Mouse (Mus musculus) midbrain, embryonic 14.5 days (tissue): ENCODE results near the gene Thpo. TPM values are rescaled to one million over a fixed set of nuclear protein-coding genes. Genes with fewer than 3 reads are reported as not detected.

Experiments used
- ATAC-seq: fragments of 200-750 bp; cut with Nextera tagmentation; 2 replicates; pipeline ENCODE4 v1.8.0; 2017; ENCODE audit warnings: moderate number of reproducible peaks, moderate library complexity; ENCODE audit not compliant: low FRiP score, low TSS enrichment
- DNase-seq: peaks from one replicate; pipeline ENCODE4 v3.0.0-alpha.2; 2015
- H3K27ac ChIP-seq: fragments of 300-500 bp; sonication (generic); replicated peaks from 2 replicates; pipeline ENCODE4 v1.5.1; 2014; ENCODE audit warnings: mild to moderate bottlenecking, low read depth, low read length, moderate library complexity
- H3K27me3 ChIP-seq: fragments of 300-500 bp; sonication (generic); 2 replicates; pipeline ENCODE4 v1.6.1; 2014; ENCODE audit warnings: low read length, control low read depth, mixed read lengths; ENCODE audit not compliant: control insufficient read depth, insufficient read depth
- H3K36me3 ChIP-seq: fragments of 300-500 bp; sonication (generic); 2 replicates; pipeline ENCODE4 v1.6.1; 2014; ENCODE audit warnings: low read length, control low read depth; ENCODE audit not compliant: control insufficient read depth, insufficient read depth
- H3K4me1 ChIP-seq: fragments of 300-500 bp; sonication (generic); 2 replicates; pipeline ENCODE4 v1.6.1; 2014; ENCODE audit warnings: mild to moderate bottlenecking, antibody characterized with exemption, low read length, control low read depth; ENCODE audit not compliant: control insufficient read depth, insufficient read depth
- H3K4me2 ChIP-seq: fragments of 300-500 bp; sonication (generic); 2 replicates; pipeline ENCODE4 v1.6.1; 2014; ENCODE audit warnings: mild to moderate bottlenecking, low read length, moderate library complexity
- H3K4me3 ChIP-seq: fragments of 300-500 bp; sonication (generic); replicated peaks from 2 replicates; pipeline ENCODE4 v1.5.1; 2014; ENCODE audit warnings: low read depth, low read length
- H3K9ac ChIP-seq: fragments of 300-500 bp; sonication (generic); replicated peaks from 2 replicates; pipeline ENCODE4 v1.6.1; 2014; ENCODE audit warnings: mild to moderate bottlenecking, low read length, moderate library complexity
- H3K9me3 ChIP-seq: fragments of 300-500 bp; sonication (generic); 2 replicates; pipeline ENCODE4 v1.6.1; 2016; ENCODE audit warnings: low read length, control low read depth, mixed read lengths; ENCODE audit not compliant: control insufficient read depth
- WGBS: fragments of 180-500 bp; shearing (Covaris S2); extraction: QIAGEN DNeasy Blood & Tissue Kit; methylation state at CpG from one replicate; pipeline ENCODE4 v1.1.7; 2014; 5-methylcytosine and 5-hydroxymethylcytosine counted together
- polyA plus RNA-seq: library from polyadenylated mRNA; unstranded; fragments of >200 nt; fragmentation: Nextera tagmentation; extraction: Ambion mirVana; gene quantifications from 2 replicates; pipeline ENCODE4 v1.2.1, GENCODE M21; 2014

Thpo gene
- polyA plus RNA-seq, 1 experiment from 2014 or later: 0.99 TPM

DNA sequence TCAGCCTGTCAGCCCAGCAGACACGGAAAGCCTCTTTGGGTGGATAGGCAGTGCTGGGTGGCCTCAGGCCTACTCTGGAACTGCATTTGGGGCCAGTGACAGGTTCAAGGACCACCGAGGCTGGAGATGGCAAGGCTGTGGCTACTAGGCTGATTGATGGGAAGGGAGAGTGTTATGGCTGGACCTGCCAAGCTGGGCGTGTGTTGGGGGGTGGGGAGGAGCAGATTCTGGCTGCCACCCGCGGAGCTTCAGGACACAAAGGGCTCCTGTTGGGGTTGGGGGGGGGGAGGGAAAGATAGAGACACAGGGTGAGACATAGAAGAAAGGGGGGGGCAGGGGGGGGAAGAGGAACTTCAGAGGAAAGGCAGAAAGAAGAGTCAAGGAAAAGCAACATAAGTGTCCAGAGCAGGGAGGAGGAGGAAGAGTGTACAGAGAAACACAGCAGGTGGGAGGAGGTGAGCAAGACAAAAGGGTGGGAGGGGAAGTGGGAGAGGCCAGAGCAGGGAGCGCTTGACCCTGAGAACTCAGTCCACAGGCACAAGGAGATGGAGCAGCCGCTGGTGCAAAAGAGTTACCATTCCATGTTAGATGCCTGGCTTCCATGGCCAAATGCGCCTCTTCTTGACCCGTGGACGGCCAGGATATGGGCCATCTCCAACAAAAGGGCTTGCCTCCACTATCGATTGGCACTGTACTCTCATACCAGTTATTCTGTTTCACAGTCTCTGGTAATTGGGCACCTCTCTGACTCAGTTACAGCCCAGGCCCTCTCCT lies 19.8 kb downstream of the Thpo start:
- Histone ChIP-seq H3K27me3 (no peaks in the 10 kb centered on the region), H3K4me3 (peak overlapping the region; percentile 66), H3K27ac (no peak overlapping the region), H3K4me2 (peak overlapping the region; percentile 94), H3K4me1 (peaks cover 31% of the 10 kb centered on the region), H3K36me3 (peaks cover 37% of the 10 kb centered on the region), H3K9ac (peak overlapping the region; percentile 78; the same call in 1 of the 2 replicates), H3K9me3 (no peaks in the 10 kb centered on the region)
- DNase-seq (no peak), ATAC-seq (no peak)
- 11% methylated on average over 11 of the region's 11 CpGs for WGBS

GRCm38 (mm10) chr16:20712889-20713288 lies 21.4 kb downstream of the Thpo start:
- Histone ChIP-seq H3K9ac (no peak overlapping the region), H3K4me3 (no peak overlapping the region), H3K4me2 (no peak overlapping the region), H3K27me3 (no peaks in the 10 kb centered on the region), H3K9me3 (no peaks in the 10 kb centered on the region), H3K27ac (no peak overlapping the region), H3K4me1 (peaks cover 25% of the 10 kb centered on the region), H3K36me3 (peaks cover 53% of the 10 kb centered on the region)
- ATAC-seq: no peak
- WGBS: 92% methylated on average over 7 of the region's 7 CpGs
- no peak for DNase-seq

DNA sequence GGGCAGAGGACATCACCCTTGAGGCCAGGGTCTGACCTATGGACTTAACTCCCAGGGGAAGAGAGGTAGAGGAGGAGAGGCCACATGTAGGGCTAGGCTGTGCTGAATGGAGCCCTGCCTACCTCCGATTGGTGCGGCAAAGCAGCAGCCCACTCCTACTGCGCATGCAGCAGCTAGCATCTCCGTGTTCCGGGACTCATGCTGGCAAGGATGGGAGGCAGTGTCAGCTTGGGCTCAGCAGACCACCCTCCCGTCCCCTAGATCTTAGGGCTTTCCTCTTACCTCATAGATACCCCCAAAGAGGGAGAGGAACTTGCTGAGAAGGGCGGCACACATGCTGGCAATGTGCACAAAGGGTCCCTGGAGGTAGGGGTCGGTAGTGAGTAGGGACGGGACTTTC lies 22.1 kb downstream of the Thpo start:
- H3K27ac ChIP-seq: no peak overlapping the region
- H3K4me3 ChIP-seq: no peak overlapping the region
- peaks cover 60% of the 10 kb centered on the region for H3K36me3 ChIP-seq
- 76% methylated on average over 9 of the region's 9 CpGs for WGBS
- DNase-seq: no peak
- no peaks in the 10 kb centered on the region for H3K27me3 ChIP-seq
- H3K9ac ChIP-seq: no peak overlapping the region
- H3K4me2 ChIP-seq: no peak overlapping the region
- H3K9me3 ChIP-seq: no peaks in the 10 kb centered on the region
- no peak for ATAC-seq
- peaks cover 25% of the 10 kb centered on the region for H3K4me1 ChIP-seq

DNA sequence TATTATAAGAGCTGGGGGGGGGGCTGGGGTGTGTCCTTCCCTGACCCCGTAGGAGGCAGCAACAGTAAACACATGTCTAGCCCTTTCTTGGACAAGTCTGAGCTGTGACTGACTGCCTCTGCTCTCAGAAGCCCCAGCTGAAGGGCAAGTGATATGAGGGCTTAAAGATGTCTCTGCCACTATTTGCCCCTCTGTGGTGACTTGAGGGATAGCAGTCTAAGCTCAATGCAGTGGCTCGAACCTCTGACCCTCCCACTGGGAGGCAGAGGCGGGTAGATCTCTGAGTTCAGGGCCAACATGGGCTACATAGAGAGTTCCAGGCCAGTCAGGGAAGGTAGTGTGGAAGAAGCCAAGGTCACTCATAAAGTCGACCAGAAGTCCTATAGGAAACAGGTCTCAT lies 23.5 kb downstream of the Thpo start:
- no peak for DNase-seq
- Histone ChIP-seq H3K4me3 (no peak overlapping the region), H3K27ac (no peak overlapping the region), H3K4me2 (no peak overlapping the region), H3K27me3 (no peaks in the 10 kb centered on the region), H3K4me1 (peaks cover 20% of the 10 kb centered on the region), H3K9ac (no peak overlapping the region), H3K9me3 (no peaks in the 10 kb centered on the region), H3K36me3 (peaks cover 70% of the 10 kb centered on the region)
- no peak for ATAC-seq
- WGBS: 84% methylated on average over 4 of the region's 4 CpGs

DNA sequence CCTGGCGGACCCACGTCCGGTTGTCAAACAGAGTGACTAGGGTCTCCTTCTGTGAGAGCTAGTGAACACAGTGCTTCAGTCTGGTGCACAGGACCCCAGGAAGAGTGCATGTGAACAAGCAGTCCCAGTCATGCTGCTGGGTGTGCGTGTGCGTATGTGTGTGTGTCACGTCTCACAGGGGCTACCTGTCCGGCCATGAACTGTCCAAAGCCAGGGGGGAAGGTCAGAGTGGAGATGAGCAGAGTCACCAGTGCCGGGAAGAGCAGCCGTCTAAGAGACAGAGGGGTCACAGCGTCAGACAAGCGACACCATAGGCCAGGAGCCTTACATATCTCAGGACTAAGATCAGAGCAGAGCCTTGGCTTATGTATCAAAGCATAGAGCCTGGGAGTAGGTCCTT lies 23.9 kb downstream of the Thpo start:
- Histone ChIP-seq H3K27ac (no peak overlapping the region), H3K9ac (no peak overlapping the region), H3K9me3 (no peaks in the 10 kb centered on the region), H3K4me1 (peaks cover 16% of the 10 kb centered on the region), H3K4me3 (no peak overlapping the region), H3K27me3 (no peaks in the 10 kb centered on the region), H3K36me3 (peaks cover 73% of the 10 kb centered on the region), H3K4me2 (no peak overlapping the region)
- DNase-seq: no peak
- ATAC-seq: no peak
- 94% methylated on average over 11 of the region's 11 CpGs for WGBS

- Histone ChIP-seq H3K27me3 (no peaks in the 10 kb centered on the region), H3K36me3 (peaks cover 80% of the 10 kb centered on the region), H3K9ac (no peak overlapping the region), H3K4me2 (no peak overlapping the region), H3K4me1 (peaks cover 5% of the 10 kb centered on the region), H3K4me3 (no peak overlapping the region), H3K9me3 (no peaks in the 10 kb centered on the region), H3K27ac (no peak overlapping the region)
- DNase-seq (peak; percentile 84), ATAC-seq (peak; percentile 53; the same call in 1 of the 2 replicates)
- WGBS: 71% methylated on average over 19 of the region's 19 CpGs
Measured at GRCm38 (mm10) chr16:20708939-20709734, 25.2 kb downstream of the Thpo start.

DNA sequence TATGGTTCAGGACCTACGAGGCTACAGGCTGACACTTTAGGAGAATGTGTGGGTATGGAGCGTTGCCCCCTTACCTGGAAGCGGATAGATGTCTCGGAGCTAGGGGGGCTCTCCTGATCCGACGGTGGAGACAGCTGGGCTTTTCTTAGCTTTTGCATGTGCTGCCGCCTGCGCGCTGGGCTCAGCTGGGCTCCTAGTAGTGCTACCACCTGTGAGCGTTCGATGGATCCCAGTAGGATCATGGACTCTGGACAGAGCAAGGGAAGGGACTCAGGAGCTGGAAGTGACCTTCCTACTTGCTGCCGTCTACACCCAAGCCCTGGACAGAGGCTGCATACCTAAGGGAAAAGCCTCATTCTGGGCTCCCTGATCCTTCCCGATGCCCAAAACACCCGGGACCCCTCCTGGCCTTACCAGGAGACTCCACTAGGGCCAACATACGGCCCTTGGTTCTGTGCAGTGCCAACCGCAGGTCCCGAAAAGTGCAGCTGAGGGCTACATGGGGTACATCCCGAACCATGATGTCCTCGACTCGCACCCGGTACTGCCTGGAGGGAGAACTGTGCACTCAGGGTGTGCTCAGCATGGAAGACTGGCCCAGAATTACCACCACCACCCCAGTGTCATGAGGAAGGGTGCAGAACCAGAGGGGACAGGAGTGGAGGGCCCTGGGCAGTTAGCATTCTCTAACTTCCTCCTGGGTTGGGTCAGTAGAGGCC lies 25.9 kb downstream of the Thpo start:
- Histone ChIP-seq H3K9me3 (no peaks in the 10 kb centered on the region), H3K9ac (no peak overlapping the region), H3K4me1 (no peaks in the 10 kb centered on the region), H3K4me3 (no peak overlapping the region), H3K27me3 (no peaks in the 10 kb centered on the region), H3K27ac (no peak overlapping the region), H3K4me2 (no peak overlapping the region), H3K36me3 (peaks cover 87% of the 10 kb centered on the region)
- ATAC-seq: no peak
- no peak for DNase-seq
- 92% methylated on average over 21 of the region's 21 CpGs for WGBS

- peaks cover 77% of the 10 kb centered on the region for H3K36me3 ChIP-seq
- DNase-seq (no peak), ATAC-seq (no peak)
- H3K27ac ChIP-seq: no peak overlapping the region
- no peaks in the 10 kb centered on the region for H3K27me3 ChIP-seq
- no peaks in the 10 kb centered on the region for H3K9me3 ChIP-seq
- no peak overlapping the region for H3K4me3 ChIP-seq
- H3K4me2 ChIP-seq: no peak overlapping the region
- no peak overlapping the region for H3K9ac ChIP-seq
- WGBS: 94% methylated on average over 2 of the region's 2 CpGs
- H3K4me1 ChIP-seq: peaks cover 13% of the 10 kb centered on the region
Measured at GRCm38 (mm10) chr16:20706407-20707055, 27.8 kb downstream of the Thpo start.
